Mouse (Mus musculus): ENCODE data around the gene Ube2f. TPM values are rescaled to one million over a fixed set of nuclear protein-coding genes. Genes with fewer than 3 reads are reported as not detected.
A peak's percentile ranks its signal among the peaks of the same experiment; 100 is the strongest.

Gene Ube2f
- total RNA-seq, 2 experiments from 2014 or later, result 56.1 to 58.7 TPM

- intact Hi-C loops (cut with DNase I), result loop anchor here (10.0 kb wide), 1 partner anchor 117 kb away; no protein-coding TSS in a partner anchor
- DNase-seq, result no peak
Observed at GRCm38 (mm10) chr1:91231896-91232295, 18.2 kb upstream of the Ube2f start.

- no peak for DNase-seq
- intact Hi-C loops (cut with DNase I), result loop anchor here (10.0 kb wide), 1 partner anchor 121 kb away; no protein-coding TSS in a partner anchor
Observed at GRCm38 (mm10) chr1:91235395-91235794, 14.7 kb upstream of the Ube2f start.

- intact Hi-C loops (cut with DNase I), result loop anchor here (2.0 to 10.0 kb wide), 2 partner anchors 59 to 123 kb away; partner anchors contain the start of gene Ramp1
- DNase-seq, result no peak
Observed at GRCm38 (mm10) chr1:91237676-91238075, 12.4 kb upstream of the Ube2f start.

GRCm38 (mm10) chr1:91239112-91239511 is 11.0 kb upstream of the Ube2f start:
- peak; percentile 65 to 69 for DNase-seq
- intact Hi-C loops (cut with DNase I), result loop anchor here (2.0 to 10.0 kb wide), 2 partner anchors 60 to 124 kb away; partner anchors contain the start of gene Ramp1

DNA sequence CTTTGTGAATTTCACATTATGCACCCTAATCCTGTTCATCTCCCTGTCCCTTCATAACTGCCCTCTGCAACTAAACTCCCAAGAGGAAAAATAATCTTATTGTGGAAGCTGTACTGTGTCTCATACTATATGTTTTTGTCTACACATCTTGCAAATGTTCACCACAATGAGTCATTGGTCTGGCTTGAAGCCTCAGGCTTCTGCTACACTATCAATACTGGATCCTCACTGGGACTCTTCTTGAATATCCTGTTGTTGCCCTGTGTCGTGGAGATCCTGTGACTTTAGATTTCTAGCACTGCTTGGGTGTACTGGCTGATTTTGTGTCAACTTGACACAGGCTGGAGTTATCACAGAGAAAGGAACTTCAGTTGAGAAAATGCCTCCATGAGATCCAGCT is 10.3 kb upstream of the Ube2f start:
- intact Hi-C loops (cut with DNase I), result loop anchor here (2.0 to 10.0 kb wide), 2 partner anchors 61 to 125 kb away; partner anchors contain the start of gene Ramp1
- DNase-seq, result no peak

DNA sequence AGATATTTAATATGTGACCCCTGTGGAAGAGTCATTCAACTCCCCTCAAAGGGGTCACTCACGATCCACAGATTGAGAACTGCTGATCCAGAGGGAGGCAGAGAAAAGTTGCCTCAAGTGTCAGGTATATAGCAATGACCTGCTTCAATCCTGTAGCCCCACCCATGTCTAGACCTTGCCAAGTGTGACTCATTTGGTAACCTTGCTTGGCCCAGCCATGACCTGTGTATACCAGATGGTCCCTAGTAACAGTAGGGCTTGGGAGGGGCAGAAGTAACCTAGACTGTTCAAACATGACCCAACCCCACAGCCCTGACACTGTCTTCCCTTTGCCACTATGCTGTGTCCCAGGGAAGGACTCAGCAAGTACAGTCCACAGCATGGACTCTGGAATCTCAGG is 9.4 kb upstream of the Ube2f start:
- intact Hi-C loops (cut with DNase I), result no loop called here
- no peak for DNase-seq

- no peak for DNase-seq
- intact Hi-C loops (cut with DNase I), result no loop called here
Observed at GRCm38 (mm10) chr1:91241249-91241648, 8.9 kb upstream of the Ube2f start.

DNA sequence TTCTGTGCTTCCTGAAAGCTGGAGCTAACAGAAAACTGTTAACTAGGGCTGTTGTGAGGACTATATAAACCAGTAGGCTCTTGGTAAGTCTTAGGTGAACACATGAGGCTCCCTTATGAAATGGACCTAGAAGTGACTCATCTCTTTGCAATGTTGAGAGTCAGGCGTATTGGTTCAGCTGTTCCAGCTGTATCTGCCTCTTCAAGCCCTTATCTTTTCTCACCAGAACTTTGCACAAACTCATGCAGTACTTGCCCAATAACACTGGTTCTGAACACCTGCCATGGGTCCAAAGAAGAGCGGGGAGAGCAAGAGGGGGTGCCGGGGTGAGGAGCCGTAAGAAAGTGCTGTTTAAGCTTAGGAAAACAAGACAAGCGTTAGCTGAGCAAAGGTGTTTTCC is 1.9 kb upstream of the Ube2f start:
- no peak for DNase-seq
- intact Hi-C loops (cut with DNase I), result loop anchor here (5.0 kb wide), 1 partner anchor 276 kb away; no protein-coding TSS in a partner anchor

DNA sequence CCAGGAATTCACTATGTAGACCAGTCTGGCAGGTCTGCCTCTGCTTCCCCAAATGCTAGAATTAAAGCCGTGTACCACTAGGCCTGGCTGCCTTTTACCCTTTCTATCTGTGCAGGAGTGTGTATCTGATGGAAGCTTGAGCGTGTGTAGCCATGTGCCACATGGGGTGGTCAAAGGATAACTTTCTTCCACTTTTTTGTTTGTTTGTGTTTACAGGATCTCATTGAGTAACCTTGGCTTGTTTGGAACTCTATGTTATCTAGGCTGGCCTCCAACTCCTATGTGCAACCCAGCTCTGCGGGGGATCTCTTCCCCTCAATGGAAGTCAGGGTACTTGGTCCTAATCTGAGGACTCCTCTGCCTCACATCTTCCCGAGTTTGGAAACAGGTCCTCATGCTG is 1.1 kb upstream of the Ube2f start:
- DNase-seq, result no peak

GRCm38 (mm10) chr1:91250415-91251147 is 477 bp downstream of the Ube2f start:
- intact Hi-C loops (cut with DNase I), result no loop called here
- peak in 1 of 2 experiments; percentile 27 for DNase-seq

More for the DNA sequence above, 1.1 kb upstream of the Ube2f start:
- intact Hi-C loops (cut with DNase I), result loop anchor here (5.0 kb wide), 1 partner anchor 277 kb away; no protein-coding TSS in a partner anchor

DNA sequence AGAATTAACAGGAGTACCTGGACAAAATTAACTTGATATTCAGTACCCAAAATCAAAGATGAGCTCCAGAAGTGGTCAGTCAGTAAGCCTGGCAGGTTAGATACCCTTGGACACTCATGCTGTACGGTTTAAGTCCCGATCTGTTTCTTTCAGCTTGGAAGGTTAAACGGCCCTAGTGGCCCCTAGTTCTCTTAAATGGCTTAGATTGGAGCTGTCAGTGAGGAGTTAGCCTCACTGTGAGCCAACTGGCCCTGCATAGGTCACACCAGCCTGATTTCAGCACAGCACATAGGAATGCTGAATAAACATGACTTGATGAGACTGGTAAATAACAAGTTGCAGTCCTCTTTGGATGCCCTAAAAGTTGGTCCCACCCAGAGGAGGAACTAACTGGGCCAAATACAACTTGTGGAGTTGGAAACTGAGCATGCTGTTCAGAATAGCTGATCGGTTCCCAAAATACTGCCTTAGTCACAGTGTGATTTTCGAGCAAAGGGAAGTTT is 1.1 kb downstream of the Ube2f start:
- no peak for DNase-seq
- intact Hi-C loops (cut with DNase I), result no loop called here

GRCm38 (mm10) chr1:91251927-91252326 is 1.8 kb downstream of the Ube2f start:
- no peak for DNase-seq
- intact Hi-C loops (cut with DNase I), result no loop called here

DNA sequence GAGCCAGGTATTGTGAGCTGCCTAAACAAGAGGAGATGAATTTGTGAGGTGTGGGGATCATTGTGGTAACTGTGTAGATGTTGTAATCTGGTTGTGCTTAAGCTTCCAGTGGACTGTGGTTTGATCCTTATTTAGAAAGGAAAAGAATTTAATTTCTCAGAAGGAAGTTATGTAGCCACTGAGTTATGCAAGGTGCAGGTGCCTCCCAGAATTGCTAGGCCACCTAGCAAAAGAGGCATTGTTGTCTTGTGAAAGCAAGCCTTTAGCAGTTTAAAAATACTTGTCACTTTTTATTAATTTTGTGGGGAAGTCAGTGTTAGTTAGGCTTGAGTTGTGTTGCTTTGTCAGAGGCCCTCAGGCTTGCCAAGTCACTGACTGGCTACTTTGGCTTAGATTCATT is 7.8 kb downstream of the Ube2f start:
- no peak for DNase-seq
- intact Hi-C loops (cut with DNase I), result no loop called here

DNA sequence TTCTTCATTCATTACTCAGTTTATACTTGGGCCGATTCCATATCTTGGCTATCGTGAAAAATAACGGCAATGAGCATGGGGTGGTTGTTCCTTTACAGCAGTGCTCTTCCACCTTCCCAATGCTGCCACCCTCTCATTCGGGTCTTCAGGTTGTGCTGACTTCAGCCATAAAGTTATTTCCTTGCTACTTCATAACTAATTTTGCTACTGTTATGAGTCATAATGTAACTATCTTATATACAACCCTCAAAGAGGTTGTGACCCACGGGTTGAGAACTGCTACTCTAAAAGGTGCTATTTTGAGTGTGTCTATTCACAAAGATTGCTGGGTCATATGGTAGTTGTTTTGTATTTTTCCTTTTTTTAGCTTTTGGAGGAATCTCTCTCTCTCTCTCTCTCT is 9.7 kb downstream of the Ube2f start:
- intact Hi-C loops (cut with DNase I), result no loop called here
- DNase-seq, result no peak

- intact Hi-C loops (cut with DNase I), result no loop called here
Observed at GRCm38 (mm10) chr1:91262508-91262907, 12.4 kb downstream of the Ube2f start.

DNA sequence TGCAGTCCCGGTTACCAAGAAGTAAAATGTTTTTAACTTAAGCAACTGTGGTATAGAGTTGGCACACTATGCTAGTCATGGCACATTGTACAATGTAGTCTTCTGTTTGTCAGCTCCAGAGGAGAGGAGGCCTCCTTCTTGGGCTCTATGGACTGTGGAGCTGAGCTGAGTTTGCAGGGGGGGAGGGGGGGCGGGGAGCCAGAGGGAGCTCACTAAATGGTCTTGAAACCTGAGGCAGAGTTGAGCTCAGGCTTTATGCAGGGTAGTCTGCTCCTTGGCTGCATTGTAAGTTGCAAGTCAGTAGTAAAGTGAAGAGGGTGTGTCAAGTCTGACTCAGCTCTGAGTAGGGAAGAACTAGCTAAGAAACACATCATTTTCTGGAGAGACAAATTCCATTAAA is 22.2 kb downstream of the Ube2f start:
- intact Hi-C loops (cut with DNase I), result no loop called here

More at GRCm38 (mm10) chr1:91262508-91262907, 12.4 kb downstream of the Ube2f start:
- no peak for DNase-seq

DNA sequence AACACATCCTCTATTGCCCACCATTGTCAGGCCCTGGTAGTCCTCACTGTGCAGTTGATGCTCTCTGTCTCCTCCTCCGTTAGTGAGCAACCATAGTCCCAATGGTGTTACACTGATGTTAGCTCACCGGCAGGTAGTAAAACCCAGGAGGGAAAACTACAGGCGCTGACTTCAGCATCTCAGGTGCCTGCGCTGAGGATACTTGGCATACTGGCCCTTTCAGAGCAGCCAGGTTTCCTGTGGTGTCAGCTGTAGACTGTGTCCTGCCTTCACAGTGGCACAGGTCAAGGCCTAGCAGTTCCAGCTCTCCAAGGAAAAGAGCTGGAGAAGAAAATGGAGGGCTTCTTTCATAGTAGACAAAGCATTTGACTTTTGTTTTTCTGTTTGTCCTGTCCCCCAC is 26.5 kb downstream of the Ube2f start:
- no peak for DNase-seq
- intact Hi-C loops (cut with DNase I), result no loop called here

More for the DNA sequence above, 22.2 kb downstream of the Ube2f start:
- DNase-seq, result no peak

DNA sequence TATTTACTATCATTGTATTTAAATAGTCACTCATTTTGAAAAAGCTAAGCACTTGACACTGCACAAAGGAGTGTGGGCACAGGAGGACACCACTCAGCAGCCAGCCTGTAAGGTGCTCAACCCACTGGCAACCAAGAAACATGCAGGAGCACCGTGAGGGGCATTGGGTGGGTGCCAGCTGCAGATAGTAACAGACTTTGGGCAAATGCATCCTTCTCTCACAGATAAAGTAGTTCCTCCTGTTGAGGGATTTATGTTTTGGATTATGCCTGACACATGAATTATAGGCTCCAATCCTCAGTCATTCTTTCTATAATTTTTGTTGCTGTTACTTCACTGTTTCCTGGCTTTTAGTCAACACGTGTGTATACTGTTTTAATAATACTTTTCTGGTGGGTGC is 27.4 kb downstream of the Ube2f start:
- no peak for DNase-seq
- intact Hi-C loops (cut with DNase I), result no loop called here

DNA sequence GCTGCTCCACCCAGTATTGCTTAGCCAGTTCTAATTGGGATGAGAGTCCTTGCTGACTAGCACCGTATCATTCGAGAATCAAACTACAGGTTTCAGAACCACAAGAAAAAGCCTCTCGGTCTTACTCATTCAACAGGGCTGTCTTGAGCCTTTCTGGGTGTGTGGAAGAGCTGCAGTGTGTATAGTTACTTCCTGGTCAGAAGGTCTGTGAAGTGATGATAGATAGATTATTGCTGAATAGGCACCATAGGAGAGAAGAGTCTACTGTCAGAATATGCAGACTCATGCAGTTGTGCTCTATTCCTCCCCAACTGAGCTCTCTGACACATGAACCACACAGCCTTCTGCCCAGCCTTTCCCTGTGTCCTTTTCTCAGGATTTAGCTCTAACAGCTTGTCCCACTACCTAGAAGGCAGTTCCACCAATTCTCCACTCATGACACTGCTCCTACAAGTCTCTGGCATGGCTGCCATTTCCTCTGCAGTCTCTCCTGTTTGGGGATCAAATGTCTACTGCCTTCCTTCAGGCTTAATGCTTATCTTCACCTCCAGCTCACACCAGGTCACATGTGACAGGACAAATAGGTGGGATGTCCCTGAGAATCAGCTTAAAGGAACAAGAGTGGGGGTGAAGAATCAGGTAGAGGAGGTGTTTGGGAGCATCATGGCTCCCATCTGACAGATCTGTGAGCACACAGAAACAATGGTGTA is 28.5 kb downstream of the Ube2f start:
- DNase-seq, result no peak
- intact Hi-C loops (cut with DNase I), result no loop called here

- no peak for DNase-seq
- intact Hi-C loops (cut with DNase I), result no loop called here
Observed at GRCm38 (mm10) chr1:91279126-91279525, 29.0 kb downstream of the Ube2f start.

DNA sequence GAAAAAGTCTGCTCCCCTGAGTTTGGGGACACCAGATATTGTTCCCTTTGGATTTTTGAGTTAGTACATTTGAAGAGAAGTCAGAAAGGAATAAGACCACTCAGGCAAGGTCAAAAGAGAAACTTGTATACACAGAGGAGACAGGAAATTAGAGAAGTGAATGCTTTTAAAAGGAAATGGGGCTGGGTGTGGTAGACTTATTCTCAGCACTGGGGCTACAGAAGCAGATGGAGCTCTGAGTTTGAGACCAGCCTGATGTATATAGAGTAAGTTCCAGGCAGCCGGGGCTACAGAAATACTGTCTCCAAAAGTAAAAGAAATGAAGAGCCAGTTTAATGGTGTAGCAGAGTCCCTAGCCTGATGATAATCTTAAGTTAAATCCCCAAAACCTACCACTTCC is 32.5 kb downstream of the Ube2f start:
- intact Hi-C loops (cut with DNase I), result no loop called here
- DNase-seq, result no peak

Data from gastrocnemius, postnatal 36 days (tissue).